Mouse (Mus musculus): Measurements from ENCODE around the gene Npnt.

Npnt gene

GRCm38 (mm10) chr3:132892481-132892880, 57.6 kb downstream of the Npnt start:
- DNase-seq (ENCODE audit: low spot score in 2 of 2): no peak

- DNase-seq (ENCODE audit: low spot score in 2 of 2): no peak
Observed at GRCm38 (mm10) chr3:132887074-132887848, 62.8 kb downstream of the Npnt start.

- DNase-seq (ENCODE audit: low spot score in 2 of 2): no peak
Observed at GRCm38 (mm10) chr3:132886419-132887050, 63.6 kb downstream of the Npnt start.

- no peak for DNase-seq (ENCODE audit: low spot score in 2 of 2)
Observed at GRCm38 (mm10) chr3:132884459-132884858, 65.6 kb downstream of the Npnt start.

GRCm38 (mm10) chr3:132883256-132883655, 66.8 kb downstream of the Npnt start:
- DNase-seq (ENCODE audit: low spot score in 2 of 2): no peak

- no peak for DNase-seq (ENCODE audit: low spot score in 2 of 2)
Observed at GRCm38 (mm10) chr3:132880826-132881225, 69.3 kb downstream of the Npnt start.

- no peak for DNase-seq (ENCODE audit: low spot score in 2 of 2)
Observed at GRCm38 (mm10) chr3:132880361-132880760, 69.7 kb downstream of the Npnt start.

- DNase-seq (ENCODE audit: low spot score in 2 of 2): no peak
Observed at GRCm38 (mm10) chr3:132876933-132877676, 73.0 kb downstream of the Npnt start.

GRCm38 (mm10) chr3:132876011-132876708, 73.9 kb downstream of the Npnt start:
- DNase-seq (ENCODE audit: low spot score in 2 of 2): no peak

- DNase-seq (ENCODE audit: low spot score in 2 of 2): no peak
Observed at GRCm38 (mm10) chr3:132873251-132873650, 76.8 kb downstream of the Npnt start.

GRCm38 (mm10) chr3:132871318-132871904, 78.7 kb downstream of the Npnt start:
- DNase-seq (ENCODE audit: low spot score in 2 of 2): no peak

- no peak for DNase-seq (ENCODE audit: low spot score in 2 of 2)
Observed at GRCm38 (mm10) chr3:132870079-132870478, 80.0 kb downstream of the Npnt start.

- DNase-seq (ENCODE audit: low spot score in 2 of 2): no peak
Observed at GRCm38 (mm10) chr3:132868838-132869237, 81.3 kb downstream of the Npnt start.

GRCm38 (mm10) chr3:132866984-132867383, 83.1 kb downstream of the Npnt start:
- no peak for DNase-seq (ENCODE audit: low spot score in 2 of 2)

- DNase-seq (ENCODE audit: low spot score in 2 of 2): no peak
Observed at GRCm38 (mm10) chr3:132865596-132865995, 84.5 kb downstream of the Npnt start.

GRCm38 (mm10) chr3:132864986-132865385, 85.1 kb downstream of the Npnt start:
- DNase-seq (ENCODE audit: low spot score in 2 of 2): no peak

- no peak for DNase-seq (ENCODE audit: low spot score in 2 of 2)
Observed at GRCm38 (mm10) chr3:132864329-132864919, 85.7 kb downstream of the Npnt start.

- no peak for DNase-seq (ENCODE audit: low spot score in 2 of 2)
Observed at GRCm38 (mm10) chr3:132863843-132864242, 86.2 kb downstream of the Npnt start.

- no peak for DNase-seq (ENCODE audit: low spot score in 2 of 2)
Observed at GRCm38 (mm10) chr3:132860796-132861195, 89.3 kb downstream of the Npnt start.

GRCm38 (mm10) chr3:132859573-132859972, 90.5 kb downstream of the Npnt start:
- no peak for DNase-seq (ENCODE audit: low spot score in 2 of 2)

- no peak for DNase-seq (ENCODE audit: low spot score in 2 of 2)
Observed at GRCm38 (mm10) chr3:132858849-132859248, 91.2 kb downstream of the Npnt start.

Data from spleen, postnatal 14 days (tissue).